Mouse (Mus musculus): ENCODE data around the gene Stx8. TPM values are rescaled to one million over a fixed set of nuclear protein-coding genes. Genes with fewer than 3 reads are reported as not detected.

Gene Stx8
- 8.2 and 8.4 TPM in 2 replicates for polyA plus RNA-seq (2012; rRNA removed)

DNA sequence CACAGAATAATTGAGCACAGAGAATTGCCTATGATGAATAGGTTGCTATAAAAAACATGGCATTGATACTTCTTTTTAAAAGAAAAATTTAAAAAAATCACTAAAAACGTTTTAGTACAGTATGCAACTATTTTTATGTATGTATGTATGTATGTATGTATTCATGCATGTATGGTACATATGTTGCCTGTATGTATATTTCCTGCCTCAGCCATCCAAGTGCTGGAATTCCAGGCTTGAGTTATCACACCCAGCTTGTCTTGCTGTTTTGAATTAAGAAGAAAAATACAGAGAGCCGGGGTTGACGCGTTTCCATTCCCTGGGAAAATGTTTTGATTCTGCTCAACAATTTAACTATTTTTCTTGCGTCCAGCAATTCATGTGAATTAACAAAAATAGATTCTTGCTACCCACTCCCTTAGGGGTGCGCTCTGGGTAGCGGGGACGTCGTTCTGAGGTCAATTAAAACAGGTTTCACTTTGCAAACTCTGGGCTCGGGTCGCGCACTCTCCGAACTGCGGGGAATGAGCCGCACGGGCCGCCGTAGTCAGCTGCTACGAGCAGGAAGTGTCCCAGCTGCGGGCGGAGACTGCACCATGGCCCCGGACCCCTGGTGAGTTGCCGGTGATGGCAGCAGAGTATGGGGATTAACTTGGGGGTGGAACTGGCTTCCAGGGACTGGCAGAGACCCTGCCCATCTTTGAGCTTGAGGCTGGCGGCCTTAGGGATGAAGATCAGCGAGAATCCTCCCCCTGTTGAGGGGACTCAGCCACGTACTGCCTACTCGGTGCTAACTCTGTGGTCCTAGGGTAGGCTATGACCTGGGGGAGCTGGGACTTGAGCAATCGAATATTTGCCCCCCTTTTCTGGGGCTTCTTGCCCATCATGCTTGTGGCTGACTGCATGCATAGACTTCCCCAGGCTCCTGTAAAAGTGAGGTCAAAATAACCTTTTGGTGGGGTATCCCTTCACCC is at the start of gene Stx8:
Gene Stx8 (plus strand): TSS at position 289 of the 974 bp plus-strand sequence.

DNA sequence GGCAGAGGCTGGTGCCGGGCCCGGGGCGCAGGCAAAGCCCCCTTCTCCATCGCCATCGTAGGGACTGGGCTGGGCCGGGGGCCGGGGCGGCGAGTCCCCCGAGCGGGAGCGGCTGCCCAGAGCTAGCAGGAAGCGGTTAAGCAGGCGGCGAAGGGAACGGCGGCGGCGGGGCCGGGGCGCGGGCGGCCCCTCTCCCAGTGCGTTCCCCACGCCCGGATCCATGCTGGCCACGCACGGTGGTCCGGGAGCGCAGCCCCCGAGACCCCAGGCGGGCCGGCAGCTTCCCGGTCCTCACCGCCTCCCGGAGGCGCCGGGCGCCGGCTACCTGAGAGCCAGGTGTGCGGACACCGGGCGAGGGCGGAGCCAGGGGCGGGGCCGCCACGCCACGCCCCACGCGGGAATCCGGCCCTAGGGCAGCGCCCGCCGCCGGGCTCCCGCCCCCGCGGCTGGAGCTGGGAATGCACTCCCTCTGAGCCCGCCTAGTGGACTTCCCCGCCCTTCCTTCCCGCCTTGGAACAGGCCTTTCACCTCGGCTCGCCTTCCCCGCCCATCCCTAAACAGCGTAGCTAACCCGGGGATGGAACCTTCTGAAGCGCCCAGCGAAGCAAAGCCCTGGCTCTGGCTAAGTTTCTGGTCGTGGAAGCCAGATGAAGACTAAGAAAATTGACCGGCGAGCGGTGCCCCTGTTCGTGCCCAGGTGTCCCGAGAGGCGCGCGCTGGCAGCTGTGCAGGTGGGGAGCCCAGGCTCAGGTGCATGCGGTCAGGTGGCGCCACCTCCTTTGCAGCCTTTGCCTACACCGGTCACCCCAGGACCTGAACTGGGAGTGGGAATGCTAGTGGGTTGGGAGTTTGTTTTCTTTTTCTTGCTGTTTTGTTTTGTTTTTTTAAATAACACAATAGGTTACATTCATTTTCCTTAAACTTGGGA is 43.9 kb upstream of the Stx8 start, which contains the start of gene Usp43:
Gene Usp43 (minus strand): TSS at position 327 of the 928 bp plus-strand sequence.

DNA sequence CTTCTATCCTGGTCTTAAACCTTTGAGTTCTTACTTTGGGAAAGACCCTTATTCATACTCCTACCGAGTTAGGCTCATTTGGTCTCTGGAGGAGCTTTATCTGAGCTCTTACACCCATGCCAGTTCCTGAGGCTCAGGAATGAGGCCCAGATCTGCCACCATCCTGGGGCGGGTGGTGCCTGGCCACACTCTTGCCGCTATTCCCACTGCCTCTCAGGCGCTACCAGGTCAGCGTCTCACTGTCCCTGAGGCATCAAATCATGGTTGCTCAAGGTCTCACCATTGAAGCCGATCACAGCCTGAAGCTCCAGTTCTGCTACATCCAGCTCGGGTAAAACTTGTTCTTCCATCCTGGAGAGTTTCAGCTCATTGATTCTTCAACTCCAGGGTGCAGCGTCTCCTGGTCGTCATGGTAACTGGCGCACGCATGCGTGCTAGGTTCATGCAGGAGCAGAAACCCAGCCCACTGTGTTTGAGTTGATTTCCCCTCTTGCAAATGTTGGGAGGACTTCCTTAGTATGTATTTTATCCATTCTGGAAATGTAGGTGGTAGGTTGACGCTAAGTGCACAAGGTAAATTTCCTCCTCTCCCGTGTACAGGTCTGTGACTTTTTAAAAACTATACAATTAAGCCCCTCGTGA is 630 bp upstream of the Stx8 start, which contains the start of gene Cfap52:
Gene Cfap52 (minus strand): TSS at position 410 of the 642 bp plus-strand sequence.

Other genes with a start within 250 kb of the Stx8 start
- 0.25 and 0.53 TPM in 2 replicates for gene Glp2r, start 195.0 kb upstream of the Stx8 start, polyA plus RNA-seq (2012; rRNA removed)
- not detected in 2 replicates for gene Gsg1l2, start 191.6 kb upstream of the Stx8 start, polyA plus RNA-seq (2012; rRNA removed)
- 0.02 TPM in 1 of 2 replicates, not detected in the other for gene Dhrs7c, start 168.0 kb upstream of the Stx8 start, polyA plus RNA-seq (2012; rRNA removed)
- gene Usp43, start 44.0 kb upstream of the Stx8 start, polyA plus RNA-seq (2012; rRNA removed), result 0.10 and 0.16 TPM in 2 replicates
- 0.02 and 0.04 TPM in 2 replicates for gene Cfap52, start 542 bp upstream of the Stx8 start, polyA plus RNA-seq (2012; rRNA removed)

All from liver, embryonic 18 days (tissue).